Mouse (Mus musculus): Measurements from ENCODE around the gene Plb1.

Gene Plb1

GRCm38 (mm10) chr5:32232474-32232873 is at the start of gene Plb1:
Gene Plb1, plus strand, starts transcription at chr5:32232708.
- no peak for DNase-seq

- DNase-seq = no peak
Observed at GRCm38 (mm10) chr5:32182885-32183629, 49.5 kb upstream of the Plb1 start.

GRCm38 (mm10) chr5:32187717-32188116 is 44.8 kb upstream of the Plb1 start:
- DNase-seq = no peak

- DNase-seq = no peak
Observed at GRCm38 (mm10) chr5:32191259-32191658, 41.2 kb upstream of the Plb1 start.

- DNase-seq = no peak
Observed at GRCm38 (mm10) chr5:32192016-32192845, 40.3 kb upstream of the Plb1 start.

GRCm38 (mm10) chr5:32194236-32194635 is 38.3 kb upstream of the Plb1 start:
- no peak for DNase-seq

DNA sequence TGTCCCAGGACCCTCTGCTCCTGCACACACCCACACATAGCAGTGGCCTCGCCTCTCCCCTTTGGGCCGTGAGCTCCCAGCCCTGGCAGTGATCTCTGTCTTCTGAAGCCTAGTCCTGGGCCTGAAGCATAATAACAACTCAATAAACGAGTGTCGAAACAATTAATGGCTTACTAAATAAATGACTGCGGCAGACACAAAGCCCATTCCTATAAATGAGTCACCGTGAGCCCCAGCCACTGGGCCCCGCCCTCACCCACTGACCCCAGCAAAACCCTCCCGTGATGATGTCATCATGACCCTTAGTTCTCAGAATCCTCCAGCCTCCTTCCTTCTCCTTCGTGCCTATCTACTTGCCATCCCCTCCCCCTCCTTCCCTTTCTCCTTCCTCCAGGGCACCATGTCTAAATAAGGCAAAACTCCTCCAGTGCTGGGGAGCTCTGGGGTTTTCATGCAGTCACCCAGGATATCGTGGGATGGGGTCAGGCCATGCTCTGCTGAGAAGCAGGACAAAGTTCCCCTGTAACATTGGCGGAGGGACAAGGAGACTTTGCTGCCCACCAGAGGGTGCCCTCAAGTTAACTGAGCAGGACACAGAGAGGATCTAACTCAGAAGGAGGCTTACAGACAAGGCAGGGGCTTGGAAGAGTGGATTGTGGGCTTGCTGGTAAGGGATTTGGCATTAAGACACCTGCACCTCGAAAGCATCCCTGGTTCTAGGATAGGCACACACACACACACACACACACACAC is 36.5 kb upstream of the Plb1 start:
- no peak for DNase-seq

- peak; percentile 72 for DNase-seq
Observed at GRCm38 (mm10) chr5:32197698-32198097, 34.8 kb upstream of the Plb1 start.

- DNase-seq = no peak
Observed at GRCm38 (mm10) chr5:32199136-32199535, 33.4 kb upstream of the Plb1 start.

DNA sequence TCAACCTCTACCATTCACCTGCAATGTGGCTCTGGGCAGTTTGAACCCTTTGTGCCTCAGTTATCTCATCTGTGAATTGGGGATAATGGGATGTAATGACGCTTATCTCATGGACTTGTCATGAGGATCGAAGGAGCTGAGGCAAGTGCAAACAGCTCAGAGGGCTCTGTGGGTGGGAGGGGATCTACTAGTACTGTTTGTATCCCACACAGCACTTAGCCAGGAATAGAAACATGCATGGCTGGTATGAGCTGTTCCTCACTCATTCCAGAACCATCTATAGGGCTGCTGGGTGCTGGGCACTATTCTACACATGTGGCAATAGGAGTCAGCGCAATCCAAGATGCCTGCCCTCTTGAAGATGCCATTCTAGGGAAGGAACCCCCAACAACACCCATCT is 32.9 kb upstream of the Plb1 start:
- no peak for DNase-seq

DNA sequence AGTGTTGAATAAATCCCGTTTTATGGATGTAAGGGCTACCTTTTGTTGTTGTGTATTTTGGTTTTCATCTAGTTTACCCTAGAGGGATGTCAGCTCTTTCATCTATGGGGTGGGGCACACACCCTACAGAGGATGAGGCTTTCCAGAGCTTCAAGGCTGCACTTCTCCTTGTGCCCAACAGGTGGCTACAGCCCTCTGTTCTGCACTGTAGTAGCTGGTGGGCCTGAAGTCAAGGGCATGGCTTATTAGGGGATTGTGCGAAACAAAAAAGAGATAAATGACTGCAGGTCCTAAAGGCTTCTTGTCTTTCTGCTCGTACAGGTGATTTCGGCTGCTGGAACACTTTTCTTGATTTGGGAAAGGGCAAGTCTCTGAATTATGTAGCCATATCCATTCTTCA is 27.9 kb upstream of the Plb1 start:
- DNase-seq = no peak

GRCm38 (mm10) chr5:32206726-32207125 is 25.8 kb upstream of the Plb1 start:
- no peak for DNase-seq

DNA sequence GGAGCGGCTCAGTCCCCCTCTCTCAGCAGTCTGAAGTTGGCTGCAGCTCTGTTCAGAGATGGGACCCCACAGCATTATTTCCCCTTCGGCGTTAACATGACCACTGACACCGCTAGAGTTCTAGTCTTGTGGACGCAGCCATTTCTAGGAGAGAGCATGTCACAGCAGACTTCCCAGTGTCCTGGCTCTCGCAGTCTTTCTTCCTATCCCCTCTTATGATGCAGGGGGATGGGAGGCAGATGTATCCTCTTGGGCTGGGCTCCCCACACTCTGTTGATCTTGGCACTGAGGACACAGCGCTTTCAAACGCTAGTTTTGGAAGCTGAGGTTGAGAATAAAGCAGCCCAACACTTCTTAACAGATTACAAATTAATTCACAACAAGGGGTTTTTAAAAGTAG is 24.0 kb upstream of the Plb1 start:
- no peak for DNase-seq

GRCm38 (mm10) chr5:32211011-32211410 is 21.5 kb upstream of the Plb1 start:
- DNase-seq = no peak

DNA sequence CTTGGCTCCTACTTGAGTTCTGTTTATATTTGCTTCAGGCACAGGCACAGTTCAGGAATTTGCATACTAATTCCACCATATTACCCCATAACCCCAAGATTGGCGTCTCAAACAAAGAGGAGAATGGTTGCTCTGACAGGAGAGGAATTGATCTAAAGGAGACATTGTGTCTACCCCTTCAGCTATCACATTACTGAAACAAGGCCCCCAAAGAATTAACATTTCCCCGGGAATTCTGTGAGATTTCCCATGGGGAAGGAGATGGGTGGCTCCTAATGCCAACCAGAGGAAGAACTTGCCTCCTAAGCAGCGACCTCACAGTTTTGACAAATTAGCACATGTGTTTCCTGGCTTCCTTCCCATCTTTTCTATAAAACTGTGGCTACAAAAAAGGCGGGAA is 18.8 kb upstream of the Plb1 start:
- no peak for DNase-seq

DNA sequence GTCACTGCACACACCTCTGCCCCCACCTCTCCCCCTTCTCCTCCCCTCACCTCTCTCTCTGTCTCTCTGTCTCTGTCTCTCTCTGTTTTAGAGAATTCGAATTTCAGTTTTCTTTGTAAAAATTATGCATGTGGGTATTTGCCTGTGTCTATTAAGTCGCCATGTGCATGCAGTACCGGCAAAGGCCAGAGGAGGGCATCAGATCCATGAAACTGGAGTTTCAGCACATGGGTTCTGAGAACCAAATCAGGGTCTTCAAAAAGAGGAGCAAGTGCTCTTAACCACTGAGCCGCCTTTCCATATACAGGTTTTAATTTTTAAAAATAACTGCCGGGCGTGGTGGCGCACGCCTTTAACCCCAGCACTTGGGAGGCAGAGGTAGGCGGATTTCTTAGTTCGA is 17.0 kb upstream of the Plb1 start:
- no peak for DNase-seq

DNA sequence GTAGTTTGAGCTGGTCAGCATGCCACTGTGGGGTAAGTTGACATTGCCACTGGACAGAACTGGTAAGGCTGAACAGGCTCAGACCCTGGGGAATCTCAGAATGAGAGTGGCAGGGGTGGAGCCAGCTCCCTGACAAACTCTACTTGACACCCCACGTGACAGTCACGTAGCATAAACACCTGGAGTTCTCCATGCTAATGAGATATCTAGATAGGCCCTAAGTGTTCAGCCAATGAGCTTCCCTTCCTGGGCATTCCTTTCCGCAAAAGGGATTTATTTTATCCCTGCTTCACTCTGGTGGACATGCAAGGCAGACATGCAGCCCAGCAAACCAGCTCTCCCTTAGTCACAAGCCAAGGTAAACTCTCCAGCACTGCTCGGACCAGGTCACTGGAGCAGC is 16.0 kb upstream of the Plb1 start:
- no peak for DNase-seq

GRCm38 (mm10) chr5:32217477-32217876 is 15.0 kb upstream of the Plb1 start:
- no peak for DNase-seq

- DNase-seq = no peak
Observed at GRCm38 (mm10) chr5:32230372-32230771, 2.1 kb upstream of the Plb1 start.

- no peak for DNase-seq
Observed at GRCm38 (mm10) chr5:32239337-32239736, 6.8 kb downstream of the Plb1 start.

DNA sequence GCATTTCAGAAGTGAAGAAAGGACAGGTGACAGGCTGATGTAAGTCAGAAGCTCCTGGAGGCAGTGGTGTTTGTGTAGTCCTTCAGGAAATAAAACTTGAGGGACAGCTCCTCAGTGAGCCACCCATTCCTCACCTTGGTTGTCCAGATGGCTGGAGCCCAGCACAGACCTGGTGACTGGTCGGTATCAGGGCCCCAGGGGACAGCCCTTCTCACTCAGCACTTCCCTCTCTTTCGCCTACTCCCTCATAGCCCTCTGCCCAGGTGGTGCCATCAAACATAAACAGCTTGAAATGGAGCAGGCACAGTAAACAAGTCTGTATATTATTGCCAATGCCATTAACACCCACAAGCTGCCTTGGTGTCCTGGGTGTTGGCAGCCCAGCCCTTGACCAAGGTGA is 8.2 kb downstream of the Plb1 start:
- DNase-seq = no peak

DNA sequence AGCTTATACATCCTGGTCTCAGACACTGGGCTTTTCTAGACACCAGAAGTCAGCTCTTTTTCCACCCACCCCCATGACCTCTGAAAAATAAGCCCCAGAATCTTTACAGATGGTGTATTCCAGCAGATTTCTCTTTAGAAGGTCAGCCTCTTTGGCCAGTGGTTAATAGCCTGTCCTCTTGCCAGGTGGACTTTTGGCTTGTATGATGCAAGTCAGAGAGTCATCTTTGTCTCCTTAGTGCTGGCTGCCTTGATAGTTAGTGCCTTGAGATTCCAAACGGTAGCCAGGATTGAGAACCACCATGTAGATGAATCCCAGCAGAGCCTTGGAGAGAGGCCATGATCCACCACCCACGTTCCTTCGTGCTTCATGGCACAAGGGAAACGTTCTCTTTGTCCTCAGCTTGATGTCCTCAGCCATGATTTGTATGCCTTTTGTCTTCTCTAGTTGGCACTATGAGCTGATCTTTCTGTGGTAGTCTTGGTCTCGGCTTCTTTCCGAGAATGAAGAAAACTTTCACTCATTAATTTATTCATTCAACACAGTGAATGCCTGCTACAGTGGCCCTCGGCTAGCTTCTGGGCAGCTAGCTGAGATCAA is 10.9 kb downstream of the Plb1 start:
- no peak for DNase-seq

- DNase-seq = no peak
Observed at GRCm38 (mm10) chr5:32245385-32245784, 12.9 kb downstream of the Plb1 start.

Measured in cerebellum, adult 9-11 months (tissue).